Mouse (Mus musculus): ENCODE measurements at regions not wholly inside any gene's neighbourhood (a gene's known extent, or its start where the extent isn't known, plus 50 kb on each side); places are given as distances from the start of the nearest gene placed in this dataset.
A peak's percentile ranks its signal among the peaks of the same experiment; 100 is the strongest.

DNA sequence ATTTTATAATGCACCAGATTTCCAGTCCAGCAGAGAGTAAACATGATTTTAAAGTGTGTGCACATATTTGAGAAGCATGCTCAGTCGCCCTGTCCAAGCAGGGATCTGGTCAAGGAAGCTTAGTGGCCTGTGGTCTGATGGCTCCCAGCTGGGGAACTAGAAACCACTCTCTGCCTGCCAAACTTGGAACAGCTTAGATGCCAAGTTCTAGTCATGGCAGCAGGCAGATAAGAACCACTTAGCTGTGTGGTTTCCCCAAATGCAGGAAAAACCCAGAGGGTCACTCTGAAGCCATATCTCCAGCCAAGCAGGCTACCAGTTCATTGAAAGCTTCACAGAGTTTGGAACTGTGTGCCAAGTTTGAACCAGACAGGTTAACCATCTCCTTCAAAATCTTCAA lies 86.1 kb downstream of the Fam114a2 start:
- peak; percentile 21 for DNase-seq

DNA sequence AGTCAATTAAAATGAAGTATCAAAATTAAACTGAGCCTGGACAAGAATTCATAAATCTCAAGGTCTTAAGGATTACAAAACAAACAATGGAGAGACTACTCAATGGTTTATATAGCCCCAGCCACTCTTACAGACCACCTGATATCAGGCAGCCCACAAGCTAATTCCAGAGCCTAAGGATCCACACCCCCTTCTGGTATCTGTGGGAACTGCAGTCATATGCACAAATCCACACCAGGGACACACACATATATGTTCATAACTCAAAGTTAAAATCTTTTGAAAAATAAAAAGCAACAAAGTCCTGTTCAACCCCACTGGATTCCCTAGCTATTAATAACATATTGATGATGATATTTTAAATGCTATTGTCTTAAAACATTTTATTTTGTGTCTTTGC lies 86.5 kb downstream of the Fam114a2 start:
- DNase-seq = no peak

DNA sequence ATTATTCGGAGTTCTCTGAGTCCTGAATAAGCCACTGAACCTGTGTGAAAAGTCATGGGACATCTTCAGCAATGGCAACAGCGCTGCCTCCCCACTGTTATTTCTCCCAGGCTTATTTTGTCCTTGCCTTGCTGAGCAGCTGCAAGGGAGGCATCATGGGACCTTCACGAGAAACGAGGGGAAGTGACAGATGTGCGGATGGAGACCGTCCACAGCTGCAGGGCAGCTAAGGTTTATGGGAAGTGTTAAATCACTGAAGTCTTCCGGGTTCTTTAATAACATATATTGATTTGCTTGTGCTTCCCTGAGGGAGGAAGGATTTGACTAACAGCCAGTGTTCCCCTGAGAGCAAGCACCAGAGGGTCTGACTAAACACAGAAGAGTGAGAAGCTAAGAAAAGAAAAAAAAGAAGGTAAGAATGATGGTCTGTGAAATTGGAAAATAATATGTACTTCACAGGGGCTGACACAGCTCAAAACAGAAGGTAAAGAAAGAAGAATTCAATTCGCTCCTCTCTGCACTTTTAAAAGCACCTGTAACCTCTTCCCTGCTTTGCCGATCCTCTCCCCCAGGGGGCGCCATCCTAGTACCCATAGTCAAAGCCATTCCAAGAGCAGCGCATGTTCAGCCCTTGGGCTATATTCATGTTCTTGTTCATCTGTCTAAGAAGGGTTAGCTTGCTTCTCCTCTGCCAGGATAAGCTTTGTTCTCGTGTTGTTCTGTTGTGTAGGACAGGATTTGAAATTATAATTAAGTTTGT lies 92.2 kb downstream of the Fam114a2 start:
- peak; percentile 29 for DNase-seq

DNA sequence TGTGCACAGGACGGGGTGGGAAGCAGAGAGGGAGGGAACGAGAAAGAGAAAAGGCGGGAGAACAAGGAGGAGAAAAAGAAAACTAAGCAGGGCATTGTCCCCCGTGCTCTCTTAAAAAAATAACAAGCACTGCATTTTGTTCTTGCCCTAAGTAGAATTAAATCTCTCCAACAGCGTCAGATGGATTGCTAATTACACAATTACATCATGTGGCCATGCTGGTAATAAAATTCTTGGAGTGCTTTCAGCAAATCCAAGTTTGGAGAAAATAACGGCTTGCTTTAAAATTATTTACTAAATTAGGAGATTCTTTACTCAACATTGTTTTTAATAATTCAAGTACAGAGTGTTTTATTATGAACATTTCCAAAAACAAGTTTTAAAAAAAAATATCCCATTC lies 99.0 kb downstream of the Fam114a2 start:
- no peak for DNase-seq

DNA sequence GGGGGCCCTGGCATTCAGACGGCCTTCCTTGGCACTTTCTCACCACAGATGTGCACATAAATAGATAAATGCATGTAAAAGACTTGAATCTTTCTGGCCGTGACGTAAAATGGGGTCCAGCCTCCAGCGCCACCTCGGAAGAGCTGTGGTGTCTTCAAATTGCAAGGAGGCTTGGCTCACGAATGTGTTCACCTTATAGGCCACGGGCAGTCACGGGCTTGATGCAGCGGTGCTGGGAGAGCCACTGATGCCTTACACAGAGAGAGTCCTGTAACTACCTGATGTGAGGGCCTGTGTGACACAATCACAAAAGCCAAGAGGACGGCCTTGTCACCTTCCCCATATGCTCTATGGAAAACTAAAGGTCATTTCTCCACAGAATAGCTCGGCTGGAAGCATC lies 102.4 kb downstream of the Fam114a2 start:
- DNase-seq = no peak

DNA sequence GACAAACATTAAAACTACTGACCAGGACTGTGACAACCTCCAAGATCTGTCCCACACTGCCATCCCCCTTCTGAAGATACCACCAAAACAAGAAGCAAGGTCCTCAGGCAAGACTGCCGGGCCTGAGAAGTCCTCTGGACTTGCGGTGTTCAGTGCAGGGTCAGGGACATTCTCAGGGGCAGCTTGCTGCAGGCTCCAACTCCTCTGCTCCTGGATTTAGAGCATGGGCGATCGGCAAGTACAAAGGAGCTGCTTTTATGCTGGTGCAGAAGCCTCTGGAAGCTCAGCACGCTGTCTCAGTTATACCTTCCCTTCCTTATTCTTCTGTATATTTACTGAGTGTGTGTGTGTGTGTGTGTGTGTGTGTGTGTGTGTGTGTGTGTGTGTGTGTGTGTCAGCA lies 103.2 kb downstream of the Fam114a2 start:
- no peak for DNase-seq

DNA sequence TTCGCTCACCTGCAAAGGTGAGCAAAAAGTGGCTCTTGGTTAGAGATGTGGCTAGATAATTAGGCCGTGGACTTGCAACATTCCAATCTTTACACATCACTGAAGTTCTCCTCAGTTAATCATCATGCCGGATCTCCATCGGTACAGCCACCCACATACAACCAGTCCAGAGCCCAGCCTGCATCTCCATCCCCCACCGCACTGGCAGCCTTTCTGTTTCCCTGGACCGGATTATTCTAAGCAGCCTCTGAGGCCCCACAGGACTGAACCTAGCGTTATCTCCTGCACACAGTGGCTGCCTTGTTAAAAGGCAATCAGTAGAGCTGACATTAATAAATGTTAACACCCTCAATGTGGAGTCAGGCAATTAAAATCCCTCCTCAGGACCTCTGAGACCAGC lies 103.7 kb downstream of the Fam114a2 start:
- DNase-seq = no peak

DNA sequence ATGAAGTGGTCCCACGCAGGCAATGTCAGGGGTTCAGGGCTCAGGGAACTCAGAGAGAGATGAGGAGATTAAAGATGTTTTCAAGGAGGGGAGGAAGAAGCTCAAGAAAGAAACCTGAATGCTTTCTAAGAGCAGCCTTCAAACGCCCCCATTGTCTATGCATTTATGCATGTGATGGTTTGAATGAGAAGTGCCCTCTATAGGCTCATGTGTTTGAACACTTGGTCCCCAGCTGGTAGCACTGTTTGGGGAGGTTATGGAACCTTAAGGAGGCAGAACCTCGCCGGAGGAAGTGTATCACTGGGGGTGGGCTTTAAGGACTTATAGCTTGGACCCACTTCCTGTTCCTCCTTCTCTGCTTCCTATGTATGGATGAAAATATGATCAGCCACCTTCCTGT lies 105.1 kb downstream of the Fam114a2 start:
- DNase-seq = no peak

DNA sequence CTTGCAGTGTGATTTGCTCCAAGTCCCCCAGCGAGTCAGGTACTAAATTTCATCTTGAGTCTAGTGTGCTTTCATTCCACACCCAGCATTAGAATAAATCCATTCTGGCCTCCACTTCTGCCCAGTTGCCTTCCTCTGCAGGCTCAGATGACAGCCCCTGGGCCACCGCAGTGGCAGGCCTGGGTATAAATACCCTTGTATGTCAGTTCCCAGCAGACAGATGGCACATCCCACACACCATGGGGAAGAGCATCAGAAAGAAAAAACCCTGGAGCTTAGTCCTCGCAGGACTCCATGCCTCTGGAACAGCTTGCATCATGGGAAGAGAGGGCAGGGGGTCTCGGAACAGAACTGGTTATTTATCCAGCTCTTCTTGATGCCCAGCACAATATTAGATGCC lies 105.7 kb downstream of the Fam114a2 start:
- no peak for DNase-seq

DNA sequence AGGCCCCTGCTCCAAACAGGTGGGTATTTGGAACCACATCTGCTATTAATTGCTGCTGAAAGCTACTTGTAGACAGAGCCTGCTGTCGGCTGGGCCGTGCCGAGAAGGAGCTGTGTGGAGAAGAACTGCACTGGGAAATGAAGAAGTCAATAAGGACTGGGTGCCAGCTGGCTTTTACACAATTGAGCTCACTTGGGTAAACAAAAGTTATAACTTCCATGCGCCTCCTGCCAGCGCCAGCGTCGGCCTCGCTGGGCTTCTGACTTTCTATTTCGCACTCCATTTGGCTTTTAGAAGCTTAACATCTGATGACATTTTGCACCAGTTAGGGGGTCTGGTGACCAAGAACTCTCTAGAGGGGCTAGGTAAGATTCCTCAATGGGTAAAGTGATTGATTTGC lies 114.2 kb downstream of the Fam114a2 start:
- DNase-seq = peak; percentile 77

DNA sequence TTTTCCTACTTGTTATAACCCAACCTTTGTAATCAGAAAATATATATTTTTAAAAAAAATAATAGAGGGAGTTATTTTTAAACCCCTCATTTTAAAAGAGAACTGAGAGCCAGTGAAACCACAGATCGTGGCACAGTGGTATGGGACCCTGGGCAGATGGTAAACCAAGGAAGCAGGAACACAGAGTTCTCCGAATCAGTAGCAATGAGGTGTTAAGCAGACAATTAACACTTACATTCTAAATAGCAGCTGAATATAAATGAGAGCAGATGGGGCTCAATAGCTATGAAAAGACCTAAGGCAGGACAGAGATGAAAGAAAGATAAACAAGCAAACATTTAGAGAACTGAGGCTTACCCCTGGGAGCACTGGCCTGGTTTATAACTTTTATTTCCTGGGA lies 116.8 kb downstream of the Fam114a2 start:
- DNase-seq = no peak

DNA sequence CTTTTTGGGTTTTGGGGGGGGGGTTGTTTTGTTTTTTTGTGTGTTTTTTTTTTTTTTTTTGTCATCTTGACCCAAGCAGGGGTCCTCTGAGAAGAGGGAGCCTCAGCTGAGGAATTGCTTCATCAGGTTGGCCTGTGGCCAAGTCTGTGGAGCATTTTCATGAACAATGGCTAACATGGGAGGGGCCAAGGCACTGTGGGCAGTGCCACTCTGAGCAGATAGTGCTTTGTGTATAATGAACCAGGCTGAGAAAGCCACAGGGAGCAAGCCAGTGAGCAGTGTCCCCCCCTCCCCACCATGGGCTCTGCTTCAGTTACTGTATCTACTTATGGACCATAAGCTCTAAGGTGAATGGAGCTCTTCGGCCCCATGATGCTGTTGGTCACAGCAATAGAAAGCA lies 119.1 kb downstream of the Fam114a2 start:
- DNase-seq = peak; percentile 34

DNA sequence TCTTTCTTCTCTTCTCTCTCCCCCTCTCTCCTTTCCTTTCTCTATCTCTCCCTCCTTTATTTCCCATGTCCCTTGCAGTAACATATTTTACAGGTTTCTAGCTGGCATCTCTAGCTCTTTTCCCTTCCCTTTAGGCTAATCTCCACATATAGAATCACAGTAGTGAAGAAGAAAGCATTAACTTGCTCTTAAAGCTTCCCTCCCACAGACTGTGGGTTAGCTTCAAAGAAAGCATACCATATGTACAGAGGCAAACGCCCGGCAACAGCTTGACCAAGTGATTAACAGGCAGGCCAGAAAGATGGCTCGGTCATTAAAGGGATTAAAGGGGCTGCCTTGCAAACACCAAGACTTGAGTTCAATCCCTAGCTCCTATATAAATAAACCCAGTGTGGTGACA lies 122.0 kb downstream of the Fam114a2 start:
- DNase-seq = no peak

DNA sequence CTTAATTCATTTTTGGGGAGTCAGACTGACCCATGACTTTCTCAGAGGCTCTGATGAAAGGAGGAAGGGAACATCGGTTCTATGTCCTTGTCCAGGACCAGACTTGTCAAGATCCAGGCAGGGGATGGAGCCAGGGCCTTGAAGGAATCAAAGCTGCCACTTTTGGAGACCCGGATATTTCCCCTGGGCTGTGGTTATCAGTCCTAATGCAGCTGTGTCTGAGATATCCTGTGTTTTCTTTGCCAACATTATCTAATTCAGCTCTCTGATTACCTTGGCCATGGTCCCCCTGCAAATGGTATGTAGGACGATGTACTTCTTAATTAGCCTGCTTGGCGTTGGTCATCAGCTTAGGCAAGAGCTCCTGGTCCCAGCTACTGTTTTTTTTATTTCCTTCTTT lies 127.6 kb downstream of the Fam114a2 start:
- peak; percentile 2 for DNase-seq
